Mouse (Mus musculus): Measurements from ENCODE around the gene Psen1. TPM values are rescaled to one million over a fixed set of nuclear protein-coding genes. Genes with fewer than 3 reads are reported as not detected.
A peak's percentile ranks its signal among the peaks of the same experiment; 100 is the strongest.

Gene Psen1
- polyA plus RNA-seq, 1 experiment, result 109 TPM

DNA sequence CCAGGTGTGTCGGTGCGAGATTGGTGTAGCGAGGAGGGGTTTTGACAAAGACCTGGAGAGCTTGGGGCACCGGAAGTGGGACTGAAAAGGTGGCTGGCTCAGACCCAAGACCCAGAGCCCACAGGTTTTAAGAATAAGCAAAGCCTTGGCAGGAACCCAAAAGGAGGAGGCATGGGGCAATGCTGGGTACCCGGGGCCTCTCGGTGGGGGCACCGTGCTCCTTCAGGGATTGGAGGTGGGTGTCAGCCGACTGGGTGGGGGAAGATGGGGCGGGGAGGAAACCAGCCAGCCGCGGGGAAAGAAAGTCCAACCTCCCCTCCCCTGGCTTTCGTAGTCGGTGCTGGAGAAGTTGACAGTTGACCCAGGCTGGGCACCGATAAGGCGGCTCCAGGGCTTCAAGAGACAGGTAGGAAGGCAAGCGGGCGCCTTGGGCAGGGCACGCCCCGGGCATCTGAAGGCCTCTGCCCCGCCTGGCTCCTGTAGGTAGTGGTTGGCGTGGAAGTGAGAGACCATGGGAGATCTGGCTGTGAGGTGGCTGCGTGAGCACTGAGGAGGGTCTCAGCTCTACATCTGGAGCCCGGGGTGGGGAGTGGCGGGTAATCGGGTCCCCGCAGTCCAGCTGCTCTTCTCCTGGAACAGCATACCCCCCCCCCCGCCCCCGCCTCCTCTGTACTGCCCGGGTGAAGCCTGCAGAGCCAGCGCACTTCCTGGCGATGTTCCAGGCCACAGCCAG lies 75.5 kb downstream of the Psen1 start, which contains the start of gene Papln:
TSS of gene Papln (plus strand) at position 324 of the 733 bp plus-strand sequence.
- Histone ChIP-seq H3K4me1 (ENCODE audit: control insufficient read depth, insufficient read depth, low read length) (peaks cover 7% of the 10 kb centered on the region), H3K27ac (ENCODE audit: control insufficient read depth, insufficient read depth, low read depth, low read length) (no peak within 1 kb of the TSS), H3K27me3 (ENCODE audit: control insufficient read depth, insufficient read depth, low read length) (no peaks in the 10 kb centered on the region), H3K4me3 (ENCODE audit: control insufficient read depth, low read depth, low read length) (peak within 1 kb of the TSS; percentile 70), H3K36me3 (ENCODE audit: control insufficient read depth, insufficient read depth, low read length) (no peaks in the 10 kb centered on the region)
- TF ChIP-seq CTCF (IDR thresholded peaks at IDR 0.05; ENCODE audit: control insufficient read depth, insufficient read depth, insufficient replicate concordance, low read depth, low read length) (no peak), POLR2A (IDR thresholded peaks at IDR 0.05; ENCODE audit: control insufficient read depth, low read depth, low read length) (no peak)

DNA sequence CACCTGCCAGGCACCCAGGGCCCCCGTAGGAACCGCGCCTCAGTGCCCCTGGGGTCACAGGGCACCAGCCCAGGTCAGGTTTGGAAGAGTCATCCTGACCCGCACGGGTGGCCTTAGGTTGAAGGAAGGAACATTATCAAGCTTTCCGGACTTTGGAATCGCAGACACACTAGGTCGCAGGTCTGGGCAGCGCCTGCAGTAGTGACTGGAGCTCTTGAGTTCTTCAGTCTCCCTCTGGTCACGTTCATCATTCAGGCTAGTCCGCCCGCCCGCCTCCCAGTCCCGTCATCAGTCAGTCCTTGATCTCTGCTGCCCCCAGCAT lies 76.1 kb downstream of the Psen1 start:
- no peak for TF ChIP-seq POLR2A (IDR thresholded peaks at IDR 0.05; ENCODE audit: control insufficient read depth, low read depth, low read length)
- TF ChIP-seq CTCF (IDR thresholded peaks at IDR 0.05; ENCODE audit: control insufficient read depth, insufficient read depth, insufficient replicate concordance, low read depth, low read length), result no peak
- H3K4me1 ChIP-seq (ENCODE audit: control insufficient read depth, insufficient read depth, low read length), result peaks cover 7% of the 10 kb centered on the region
- H3K27ac ChIP-seq (ENCODE audit: control insufficient read depth, insufficient read depth, low read depth, low read length), result no peak overlapping the region

DNA sequence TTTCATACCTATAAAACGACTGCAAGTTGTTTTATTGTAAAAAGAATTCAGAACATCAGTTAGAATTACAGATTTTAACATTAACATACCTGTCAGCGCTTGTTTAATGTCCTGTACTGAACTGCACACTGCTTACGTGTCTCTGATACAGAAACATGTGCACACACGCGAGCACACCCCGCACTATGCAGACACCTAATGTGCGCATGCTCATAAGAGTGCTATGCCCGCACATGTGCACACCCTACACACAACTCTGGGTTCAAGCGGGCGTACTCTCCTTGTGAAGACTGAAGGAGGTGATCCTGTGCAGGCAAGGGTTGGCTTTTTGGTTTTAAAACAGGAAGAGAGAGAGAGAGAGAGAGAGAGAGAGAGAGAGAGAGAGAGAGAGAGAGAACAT lies 76.6 kb downstream of the Psen1 start:
- Histone ChIP-seq H3K4me1 (ENCODE audit: control insufficient read depth, insufficient read depth, low read length) (peaks cover 7% of the 10 kb centered on the region), H3K27ac (ENCODE audit: control insufficient read depth, insufficient read depth, low read depth, low read length) (no peak overlapping the region), H3K36me3 (ENCODE audit: control insufficient read depth, insufficient read depth, low read length) (no peaks in the 10 kb centered on the region), H3K4me3 (ENCODE audit: control insufficient read depth, low read depth, low read length) (no peak overlapping the region), H3K27me3 (ENCODE audit: control insufficient read depth, insufficient read depth, low read length) (no peaks in the 10 kb centered on the region)
- TF ChIP-seq POLR2A (IDR thresholded peaks at IDR 0.05; ENCODE audit: control insufficient read depth, low read depth, low read length), result no peak
- TF ChIP-seq CTCF (IDR thresholded peaks at IDR 0.05; ENCODE audit: control insufficient read depth, insufficient read depth, insufficient replicate concordance, low read depth, low read length), result no peak

More for the DNA sequence above, 76.1 kb downstream of the Psen1 start:
- H3K4me3 ChIP-seq (ENCODE audit: control insufficient read depth, low read depth, low read length), result peak overlapping the region; percentile 36
- no peaks in the 10 kb centered on the region for H3K36me3 ChIP-seq (ENCODE audit: control insufficient read depth, insufficient read depth, low read length)
- no peaks in the 10 kb centered on the region for H3K27me3 ChIP-seq (ENCODE audit: control insufficient read depth, insufficient read depth, low read length)

DNA sequence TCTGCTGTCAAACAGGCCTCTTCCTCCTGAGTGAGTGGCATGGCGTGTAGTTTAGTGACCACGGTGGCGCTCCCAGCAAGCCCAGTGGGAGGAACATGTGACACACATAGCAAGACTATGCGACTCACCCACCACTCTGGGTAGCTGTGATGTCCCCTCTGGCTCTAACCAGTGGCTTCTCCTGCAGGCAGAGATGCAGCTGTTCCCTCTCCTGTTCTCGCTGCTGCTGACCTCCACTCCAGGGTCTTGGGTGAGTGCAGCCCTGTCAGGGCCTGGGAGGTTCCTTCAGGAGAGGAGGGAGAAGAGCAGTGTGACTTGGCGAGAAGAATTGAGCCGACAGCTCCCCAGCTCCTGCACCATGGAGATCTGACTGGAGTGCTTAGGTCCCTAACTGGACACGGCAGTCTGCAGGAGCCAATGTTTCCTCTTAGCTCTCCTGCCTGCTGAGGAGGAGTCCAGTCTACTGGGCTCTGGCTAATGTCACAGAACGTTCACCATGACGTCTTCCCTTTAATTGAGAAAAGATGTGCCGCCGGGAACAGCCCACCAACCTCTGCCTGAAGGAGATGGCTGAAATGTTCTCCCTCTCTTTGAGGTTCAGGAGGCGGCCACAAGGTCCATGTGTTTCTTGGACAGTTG lies 78.1 kb downstream of the Psen1 start:
- H3K4me3 ChIP-seq (ENCODE audit: control insufficient read depth, low read depth, low read length), result no peak overlapping the region
- H3K36me3 ChIP-seq (ENCODE audit: control insufficient read depth, insufficient read depth, low read length), result no peaks in the 10 kb centered on the region
- H3K27ac ChIP-seq (ENCODE audit: control insufficient read depth, insufficient read depth, low read depth, low read length), result no peak overlapping the region
- TF ChIP-seq POLR2A (IDR thresholded peaks at IDR 0.05; ENCODE audit: control insufficient read depth, low read depth, low read length), result no peak
- no peak for TF ChIP-seq CTCF (IDR thresholded peaks at IDR 0.05; ENCODE audit: control insufficient read depth, insufficient read depth, insufficient replicate concordance, low read depth, low read length)
- H3K27me3 ChIP-seq (ENCODE audit: control insufficient read depth, insufficient read depth, low read length), result no peaks in the 10 kb centered on the region
- H3K4me1 ChIP-seq (ENCODE audit: control insufficient read depth, insufficient read depth, low read length), result peaks cover 16% of the 10 kb centered on the region

DNA sequence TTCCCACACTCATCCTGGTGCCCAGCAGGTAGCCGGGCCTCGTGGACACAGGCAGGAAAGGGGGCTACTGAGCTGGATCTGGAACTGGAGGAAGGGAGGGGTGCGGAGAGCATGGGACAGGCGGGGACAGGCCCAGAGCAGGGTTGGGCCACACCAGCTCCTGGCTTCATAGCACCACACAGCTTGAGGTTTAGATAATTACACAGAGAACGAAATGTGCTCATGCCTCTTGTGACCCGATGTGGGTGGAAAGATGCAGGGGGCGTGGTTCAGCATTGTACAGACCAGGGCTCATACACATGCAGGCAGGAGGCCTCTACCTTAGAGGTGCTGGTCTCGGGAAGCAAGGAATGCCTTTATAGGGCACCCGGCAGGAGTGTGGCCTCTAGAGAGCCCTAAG lies 79.9 kb downstream of the Psen1 start:
- Histone ChIP-seq H3K4me1 (ENCODE audit: control insufficient read depth, insufficient read depth, low read length) (peaks cover 18% of the 10 kb centered on the region), H3K27me3 (ENCODE audit: control insufficient read depth, insufficient read depth, low read length) (no peaks in the 10 kb centered on the region), H3K36me3 (ENCODE audit: control insufficient read depth, insufficient read depth, low read length) (no peaks in the 10 kb centered on the region), H3K4me3 (ENCODE audit: control insufficient read depth, low read depth, low read length) (no peak overlapping the region), H3K27ac (ENCODE audit: control insufficient read depth, insufficient read depth, low read depth, low read length) (peak overlapping the region; percentile 33; the same call in 1 of the 2 replicates)
- no peak for TF ChIP-seq CTCF (IDR thresholded peaks at IDR 0.05; ENCODE audit: control insufficient read depth, insufficient read depth, insufficient replicate concordance, low read depth, low read length)
- TF ChIP-seq POLR2A (IDR thresholded peaks at IDR 0.05; ENCODE audit: control insufficient read depth, low read depth, low read length), result no peak; the same call in 1 of the 2 replicates

DNA sequence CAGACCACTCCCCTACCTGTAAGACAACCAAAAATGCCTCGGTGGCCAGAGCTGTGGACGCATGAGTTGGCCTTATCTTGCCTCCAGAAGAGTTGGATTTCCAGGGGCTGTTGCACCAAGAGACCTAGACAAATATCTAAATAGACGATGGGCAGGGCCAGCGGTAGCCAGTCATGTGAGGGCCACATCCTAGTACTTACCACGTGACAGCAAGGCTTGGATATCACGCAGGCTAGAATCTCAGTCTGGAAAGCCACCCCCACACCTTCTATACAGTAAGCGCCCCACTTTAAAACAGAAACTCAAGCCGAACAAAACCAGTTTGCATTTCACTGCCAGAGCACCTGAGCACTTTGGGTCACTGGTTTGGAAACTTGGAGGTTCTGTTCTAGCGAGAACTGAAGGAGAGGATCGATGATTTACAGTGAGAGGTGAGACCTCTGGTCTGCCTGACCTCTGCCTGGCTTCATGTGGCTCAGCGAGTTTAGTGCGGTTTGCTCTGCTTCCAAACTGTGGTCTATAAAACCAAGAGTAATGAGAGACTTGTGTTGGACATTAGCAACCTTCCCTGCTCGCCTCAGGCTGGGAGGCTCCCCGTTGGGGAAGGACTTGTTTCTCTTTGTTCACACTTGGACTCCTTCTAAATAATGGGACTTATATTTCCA lies 80.4 kb downstream of the Psen1 start:
- H3K4me3 ChIP-seq (ENCODE audit: control insufficient read depth, low read depth, low read length), result no peak overlapping the region
- H3K36me3 ChIP-seq (ENCODE audit: control insufficient read depth, insufficient read depth, low read length), result no peaks in the 10 kb centered on the region
- TF ChIP-seq CTCF (IDR thresholded peaks at IDR 0.05; ENCODE audit: control insufficient read depth, insufficient read depth, insufficient replicate concordance, low read depth, low read length) (no peak), POLR2A (IDR thresholded peaks at IDR 0.05; ENCODE audit: control insufficient read depth, low read depth, low read length) (no peak; the same call in 1 of the 2 replicates)
- H3K4me1 ChIP-seq (ENCODE audit: control insufficient read depth, insufficient read depth, low read length), result peaks cover 21% of the 10 kb centered on the region
- no peaks in the 10 kb centered on the region for H3K27me3 ChIP-seq (ENCODE audit: control insufficient read depth, insufficient read depth, low read length)
- no peak overlapping the region for H3K27ac ChIP-seq (ENCODE audit: control insufficient read depth, insufficient read depth, low read depth, low read length)
